Mouse (Mus musculus) WW6 (cell line): ENCODE measurements at regions not wholly inside any gene's neighbourhood (a gene's known extent, or its start where the extent isn't known, plus 50 kb on each side); places are given as distances from the start of the nearest gene placed in this dataset.

Experiments
- DNase-seq: peaks from one replicate; pipeline ENCODE4 v3.0.0-alpha.2; 2013; ENCODE audit warnings: low read depth, low spot score

- no peak for DNase-seq
Observed at GRCm38 (mm10) chr6:91619009-91619408, 64.8 kb upstream of the Slc6a6 start.

GRCm38 (mm10) chr6:91619735-91620732 is 63.8 kb upstream of the Slc6a6 start:
- no peak for DNase-seq

- no peak for DNase-seq
Observed at GRCm38 (mm10) chr6:91621437-91621836, 62.4 kb upstream of the Slc6a6 start.

GRCm38 (mm10) chr6:91622425-91622824 is 61.4 kb upstream of the Slc6a6 start:
- no peak for DNase-seq

GRCm38 (mm10) chr6:91623646-91624045 is 60.2 kb upstream of the Slc6a6 start:
- no peak for DNase-seq

- no peak for DNase-seq
Observed at GRCm38 (mm10) chr6:91629230-91629629, 54.6 kb upstream of the Slc6a6 start.

- DNase-seq: no peak
Observed at GRCm38 (mm10) chr6:91631261-91631660, 52.6 kb upstream of the Slc6a6 start.
